Comparison of ENCODE assay signal across 16 mouse cellular contexts in genomic region chr5:9079773-9080501, GRCm38 (mm10).
"Had no signal": no experiment of that assay in that cellular context is flagged by ENCODE, and none has a peak within 500 bp of the region (broad histone marks: within the 10 kb centered on the region; RNA-seq: fewer than 3 reads in every experiment).

No protein-coding gene starts in this region.

- H3K4me2 ChIP-seq: limb, embryonic 13.5 days; liver, embryonic 12.5 days; liver, embryonic 15.5 days; midbrain, embryonic 11.5 days; stomach, embryonic 15.5 days had no signal

- H3K9me3 ChIP-seq: limb, embryonic 10.5 days; limb, embryonic 13.5 days; liver, embryonic 12.5 days; liver, embryonic 15.5 days; stomach, embryonic 15.5 days had no signal

- H3K27me3 ChIP-seq: limb, embryonic 13.5 days; liver, embryonic 12.5 days; liver, embryonic 15.5 days; stomach, embryonic 15.5 days had no signal

- H3K36me3 ChIP-seq: limb, embryonic 10.5 days; limb, embryonic 13.5 days; liver, embryonic 12.5 days; liver, embryonic 15.5 days; stomach, embryonic 15.5 days had no signal

- ATAC-seq: hindbrain, embryonic 16.5 days; liver, embryonic 12.5 days had no signal

- H3K27ac ChIP-seq: layer of hippocampus, adult 2 months; limb, embryonic 10.5 days; limb, embryonic 13.5 days; liver, embryonic 12.5 days; liver, embryonic 15.5 days; stomach, embryonic 15.5 days had no signal

- DNase-seq: kidney, adult 11 months; kidney, postnatal 14 days; layer of hippocampus, adult 9-11 months; lung, adult 2 months; lung, postnatal 14 days; lung, postnatal 4 days; midbrain, embryonic 14.5 days; thymus, postnatal 25 days had no signal

- H3K4me1 ChIP-seq: limb, embryonic 10.5 days; limb, embryonic 13.5 days; liver, embryonic 12.5 days; liver, embryonic 15.5 days; stomach, embryonic 15.5 days had no signal

- H3K9ac ChIP-seq: limb, embryonic 13.5 days; liver, embryonic 12.5 days; liver, embryonic 15.5 days; stomach, embryonic 15.5 days had no signal

- H3K4me3 ChIP-seq: layer of hippocampus, adult 2 months; limb, embryonic 10.5 days; limb, embryonic 13.5 days; liver, embryonic 12.5 days; liver, embryonic 15.5 days; stomach, embryonic 15.5 days had no signal
